Mouse (Mus musculus) spleen, adult 2 months (tissue): ENCODE measurements around the gene Nucb2.

ENCODE experiments used
- CTCF ChIP-seq: fragments of 200-500 bp; IDR thresholded peaks from 2 replicates; pipeline ENCODE4 v1.5.1; 2011; ENCODE audit warnings: mild to moderate bottlenecking, inconsistent platforms; ENCODE audit not compliant: insufficient read depth, insufficient read length, insufficient replicate concordance; ENCODE audit errors: extremely low read depth
- POLR2A ChIP-seq: fragments of 200-500 bp; IDR thresholded peaks from 2 replicates; pipeline ENCODE4 v1.6.1; 2011; ENCODE audit warnings: low read depth, low read length, inconsistent platforms

DNA sequence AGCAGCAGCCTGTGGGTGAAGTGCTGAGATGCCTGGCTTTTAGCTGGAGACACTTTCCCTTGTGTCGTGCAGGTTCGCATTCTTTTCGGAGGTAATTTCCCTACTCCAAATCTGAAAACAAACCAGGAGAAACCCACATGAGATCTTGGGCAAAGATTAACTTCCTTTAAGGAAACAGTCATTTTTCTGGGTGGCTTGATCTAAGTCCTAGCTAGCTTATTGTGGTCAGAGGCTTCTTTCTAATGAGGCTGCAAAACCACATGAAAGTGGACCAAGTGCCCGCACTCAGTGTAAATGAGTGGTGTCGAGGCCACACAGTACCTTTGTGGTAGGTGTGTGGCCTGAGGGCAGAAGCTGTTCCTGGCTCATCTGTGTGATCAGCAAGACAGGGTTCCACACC lies 20.0 kb upstream of the Nucb2 start:
- TF ChIP-seq POLR2A (no peak), CTCF (no peak)
